Comparison of ENCODE assay signal across 8 mouse cellular contexts in genomic region chr2:166357824-166358223, GRCm38 (mm10).
DNase-seq lines count a peak whose midpoint lies in the region; ATAC-seq lines count a peak whose summit lies in the region.

No protein-coding gene starts in this region.

- no peak overlapping the region for H3K4me3 ChIP-seq in embryonic facial prominence, embryonic 13.5 days
- no peak overlapping the region for H3K4me3 ChIP-seq in heart, embryonic 13.5 days

- H3K27me3 ChIP-seq in embryonic facial prominence, embryonic 13.5 days, result no peaks in the 10 kb centered on the region
- peaks cover 4% of the 10 kb centered on the region; the same call in 1 of the 2 replicates for H3K27me3 ChIP-seq in heart, embryonic 13.5 days (replicated peaks)

- H3K27ac ChIP-seq in embryonic facial prominence, embryonic 13.5 days, result peak overlapping the region; percentile 53; the same call in 1 of the 2 replicates
- peak overlapping the region; percentile 38 for H3K27ac ChIP-seq in heart, embryonic 13.5 days (replicated peaks)

- no peak for ATAC-seq in embryonic facial prominence, embryonic 13.5 days (ENCODE audit: insufficient number of reproducible peaks, insufficient read depth, low FRiP score, low TSS enrichment, low read depth)
- ATAC-seq in heart, embryonic 13.5 days (ENCODE audit: extremely low read depth, insufficient number of reproducible peaks, low FRiP score, low TSS enrichment), result 0 out of 2 replicates have a peak, but pooled peaks have one; percentile 19
- ATAC-seq in megakaryocyte progenitor cell, adult 5-6 weeks (replicated peaks; ENCODE audit: poor library complexity), result peak; percentile 63

- no peaks in the 10 kb centered on the region for H3K9me3 ChIP-seq in embryonic facial prominence, embryonic 13.5 days
- H3K9me3 ChIP-seq in heart, embryonic 13.5 days, result no peaks in the 10 kb centered on the region

- no peak overlapping the region for H3K9ac ChIP-seq in embryonic facial prominence, embryonic 13.5 days
- peak overlapping the region; percentile 33; the same call in 1 of the 2 replicates for H3K9ac ChIP-seq in heart, embryonic 13.5 days

- peak; percentile 39 for DNase-seq in retina, postnatal 1 day
- DNase-seq in retina, embryonic 14.5 days (ENCODE audit: low spot score), result no peak
- no peak for DNase-seq in testis, postnatal 10 days (ENCODE audit: low spot score)
- no peak for DNase-seq in spleen, postnatal 4 days (ENCODE audit: low spot score in 2 of 2)
- no peak for DNase-seq in cerebellum, adult 18-20 months

- WGBS in embryonic facial prominence, embryonic 13.5 days, result 35% methylated on average over 7 of the region's 7 CpGs
- WGBS in heart, embryonic 13.5 days, result 29% methylated on average over 7 of the region's 7 CpGs

- H3K36me3 ChIP-seq in embryonic facial prominence, embryonic 13.5 days, result no peaks in the 10 kb centered on the region
- no peaks in the 10 kb centered on the region for H3K36me3 ChIP-seq in heart, embryonic 13.5 days

- H3K4me2 ChIP-seq in embryonic facial prominence, embryonic 13.5 days, result no peak overlapping the region
- H3K4me2 ChIP-seq in heart, embryonic 13.5 days, result no peak overlapping the region

- peaks cover 58% of the 10 kb centered on the region for H3K4me1 ChIP-seq in embryonic facial prominence, embryonic 13.5 days
- peaks cover 70% of the 10 kb centered on the region for H3K4me1 ChIP-seq in heart, embryonic 13.5 days
